Mouse (Mus musculus) activated CD4-positive, CD25-positive, alpha-beta regulatory T cell, adult 9 weeks (primary cell): Measurements from ENCODE around the gene Olfr547. TPM values are rescaled to one million over a fixed set of nuclear protein-coding genes. Genes with fewer than 3 reads are reported as not detected.

Experiments used
- polyA plus RNA-seq: library from polyadenylated mRNA; unstranded; fragments of 100-300 nt; shearing (Covaris generic); gene quantifications from one replicate; pipeline ENCODE4 v1.2.1, GENCODE M21; 2017

The Olfr547 gene
- polyA plus RNA-seq = not detected

DNA sequence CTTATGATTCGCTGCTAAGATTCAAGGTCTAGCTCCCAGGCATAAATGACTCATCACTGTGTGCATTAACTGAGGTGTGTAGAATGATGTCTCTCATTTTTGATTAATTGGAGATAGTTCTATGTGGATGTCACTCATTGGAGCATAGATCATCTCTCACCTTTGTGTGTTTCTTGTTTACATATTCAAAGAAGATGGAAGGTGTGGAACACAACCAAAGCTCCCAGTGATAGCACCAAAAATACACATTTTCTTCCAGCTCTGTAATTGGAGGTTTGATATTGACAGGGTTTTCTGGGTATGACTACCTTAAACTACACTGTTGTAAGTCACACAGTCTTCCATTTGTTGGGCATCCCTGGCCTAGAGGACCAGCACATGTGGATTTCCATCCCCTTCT lies at the start of gene Olfr547:
Gene Olfr547, plus strand, starts transcription at position 301 of the 400 bp plus-strand sequence.

DNA sequence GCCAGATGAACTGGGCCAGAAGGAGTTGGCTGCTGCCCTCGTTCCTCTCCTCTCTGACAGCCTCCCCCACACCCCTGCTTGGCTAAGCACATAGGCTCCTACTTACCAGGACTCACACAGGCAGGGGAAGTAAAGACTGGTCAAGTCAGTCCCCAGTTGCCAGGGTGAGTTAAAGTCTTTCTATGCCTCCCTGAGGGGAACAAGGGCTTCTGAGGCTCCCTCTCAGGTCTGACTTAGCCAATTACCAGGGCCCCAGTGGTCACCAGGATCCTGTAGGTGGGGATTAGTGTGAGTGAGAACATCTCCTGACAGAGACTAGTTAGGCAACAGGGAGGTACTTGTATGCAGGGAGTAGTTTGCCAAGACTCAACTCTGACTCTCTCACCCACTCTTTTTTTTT lies 46.4 kb upstream of the Olfr547 start, which contains the start of gene Olfr544:
Gene Olfr544, minus strand, starts transcription at position 153 of the 400 bp plus-strand sequence.

DNA sequence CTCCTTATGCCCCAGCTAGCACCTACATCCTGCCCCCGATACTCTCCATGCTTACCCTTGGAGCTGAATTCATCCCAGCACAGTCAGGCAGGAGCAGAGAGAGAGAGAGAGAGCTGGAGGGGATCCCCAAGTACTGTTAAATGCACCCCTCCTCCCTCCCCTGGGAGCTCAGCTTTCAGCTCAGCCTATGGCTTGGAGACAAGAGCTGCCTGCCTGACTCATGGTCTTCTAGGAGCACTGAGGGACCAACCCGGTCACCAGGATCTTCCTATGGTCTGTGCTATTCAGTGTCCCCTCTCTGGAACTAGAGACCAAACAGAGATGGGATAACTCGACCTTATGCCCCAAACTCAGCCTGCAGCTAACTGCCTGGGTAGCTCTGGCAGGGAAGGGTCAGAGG lies 35.1 kb upstream of the Olfr547 start, which contains the start of gene Olfr545:
Gene Olfr545, minus strand, starts transcription at position 101 of the 400 bp plus-strand sequence.

DNA sequence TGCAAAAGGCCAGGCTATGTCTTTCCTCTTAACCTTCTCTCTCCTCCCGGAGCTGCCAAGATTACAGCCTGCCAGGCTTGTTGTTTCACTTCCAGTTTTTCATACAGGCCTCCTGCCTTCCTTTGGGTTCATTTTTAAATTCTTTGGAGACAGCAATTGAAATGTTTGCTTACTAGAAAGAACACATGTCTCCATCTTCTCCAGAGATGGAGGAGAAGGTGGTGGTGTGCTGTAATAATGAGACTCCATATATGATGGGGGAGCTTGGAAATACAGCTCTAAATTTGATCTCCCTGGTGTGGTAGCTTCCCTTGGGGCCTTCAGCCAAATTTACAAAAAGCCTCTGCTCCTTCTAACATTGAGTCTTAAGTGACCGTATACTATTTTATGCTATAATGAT lies 6.0 kb downstream of the Olfr547 start, which contains the start of gene Olfr548-ps1:
Gene Olfr548-ps1, plus strand, starts transcription at position 301 of the 400 bp plus-strand sequence.

DNA sequence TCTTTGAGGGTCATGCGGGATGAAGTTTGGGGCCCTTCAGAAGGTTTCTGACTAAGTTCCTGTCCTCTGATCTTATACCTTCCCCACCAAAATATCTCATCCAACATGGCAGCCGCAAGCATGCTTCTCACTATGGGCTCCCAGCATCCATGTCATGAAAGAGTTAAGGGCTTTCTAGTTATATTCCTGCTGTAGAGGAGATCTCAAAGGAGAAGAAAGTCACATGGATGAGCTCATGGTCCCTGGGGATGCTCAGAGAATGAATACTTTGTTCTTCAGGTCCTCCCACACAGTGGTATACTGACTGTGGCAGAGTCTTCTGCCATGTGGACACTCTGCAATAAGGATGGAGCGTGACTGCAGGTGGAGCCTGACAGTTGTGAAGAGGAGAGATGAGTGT lies 15.0 kb downstream of the Olfr547 start, which contains the start of gene Olfr549:
Gene Olfr549, plus strand, starts transcription at position 301 of the 400 bp plus-strand sequence.

DNA sequence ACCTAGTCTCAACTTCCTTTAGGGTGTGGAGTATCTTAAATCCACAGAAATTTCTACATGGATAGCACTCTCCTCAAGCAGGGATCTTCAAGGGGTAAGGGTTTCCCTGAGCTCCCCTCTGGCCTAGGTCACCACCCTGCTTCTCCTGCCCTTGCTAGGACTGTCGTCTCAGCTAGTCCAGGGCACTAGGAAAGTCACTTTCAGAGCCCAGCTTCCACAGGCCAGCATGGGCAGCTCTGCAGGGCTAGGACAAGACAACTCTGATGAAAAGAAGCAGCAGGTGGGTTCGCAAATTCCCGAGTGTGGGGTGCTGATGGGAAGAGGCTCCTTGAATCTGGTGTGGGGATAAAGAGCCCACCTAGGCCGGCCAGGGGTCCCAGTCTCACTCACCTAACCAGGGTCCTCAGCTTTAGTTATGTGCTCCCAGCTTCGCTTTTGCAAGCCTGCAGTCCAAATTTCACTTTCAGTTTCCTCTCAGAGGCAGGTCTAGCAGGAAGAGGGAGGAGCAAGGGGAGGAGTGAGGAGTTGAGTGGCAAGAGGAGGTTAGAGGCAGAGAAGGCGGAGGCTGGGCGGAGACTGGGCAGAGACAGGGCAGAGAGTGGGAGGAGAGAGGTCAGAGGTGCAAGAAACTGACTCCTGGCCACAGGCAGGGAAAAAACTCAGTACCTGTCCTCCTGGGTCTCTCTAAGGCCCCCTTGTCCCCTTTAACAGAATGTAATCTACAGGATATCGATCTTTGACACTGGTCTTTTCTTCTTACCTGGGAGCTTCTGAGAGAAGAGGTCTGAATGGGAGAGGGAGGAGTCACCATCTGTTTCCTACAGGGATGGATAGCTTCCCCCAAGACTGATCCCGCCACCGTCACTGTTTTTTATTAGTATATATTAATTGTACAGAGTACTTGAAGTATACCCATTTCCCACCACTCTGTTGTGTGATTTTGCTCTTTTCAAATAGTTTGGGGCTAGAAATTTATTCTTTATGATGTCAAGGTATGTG lies 30.7 kb downstream of the Olfr547 start, which contains the start of gene Trim21:
Gene Trim21, minus strand, starts transcription at position 488 of the 999 bp plus-strand sequence.

DNA sequence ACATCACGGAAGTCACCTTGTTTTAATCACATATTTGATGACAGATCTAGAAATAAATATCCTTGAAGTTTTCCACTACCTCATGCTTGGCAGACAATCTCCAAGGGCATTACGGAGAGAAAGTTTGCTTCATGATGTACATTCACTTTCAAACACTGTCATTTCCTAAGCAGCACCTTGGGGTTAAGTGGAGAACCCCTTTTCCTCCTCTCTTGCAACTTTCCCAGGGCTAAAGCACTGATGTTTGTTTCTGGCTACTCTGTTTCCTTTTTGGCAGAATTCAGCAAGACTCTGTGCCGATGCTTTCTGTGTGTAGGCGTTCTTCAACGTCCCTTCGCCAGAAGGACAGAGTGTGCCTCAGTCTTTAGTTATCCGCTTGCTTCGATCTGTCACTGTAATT lies 36.6 kb downstream of the Olfr547 start, which contains the start of gene Olfr550:
Gene Olfr550, plus strand, starts transcription at position 301 of the 400 bp plus-strand sequence.

Other genes with a start within 250 kb of the Olfr547 start
- 54.6 TPM for gene Rrm1, start 93.1 kb upstream of the Olfr547 start, polyA plus RNA-seq
- gene Olfr543, start 53.1 kb upstream of the Olfr547 start, polyA plus RNA-seq = not detected
- gene Olfr544, start 46.4 kb upstream of the Olfr547 start, polyA plus RNA-seq = not detected
- gene Olfr545, start 35.2 kb upstream of the Olfr547 start, polyA plus RNA-seq = 0.09 TPM
- gene Olfr548-ps1, start 6.1 kb downstream of the Olfr547 start, polyA plus RNA-seq = not detected
- not detected for gene Olfr549, start 15.1 kb downstream of the Olfr547 start, polyA plus RNA-seq
- 116 TPM for gene Trim21, start 30.7 kb downstream of the Olfr547 start, polyA plus RNA-seq
- not detected for gene Olfr550, start 36.7 kb downstream of the Olfr547 start, polyA plus RNA-seq
- not detected for gene Olfr551, start 57.1 kb downstream of the Olfr547 start, polyA plus RNA-seq
- not detected for gene Olfr552, start 63.0 kb downstream of the Olfr547 start, polyA plus RNA-seq
- not detected for gene Olfr553, start 83.5 kb downstream of the Olfr547 start, polyA plus RNA-seq
- not detected for gene Olfr554, start 103.7 kb downstream of the Olfr547 start, polyA plus RNA-seq
- gene Olfr555, start 124.1 kb downstream of the Olfr547 start, polyA plus RNA-seq = not detected
- gene Olfr556, start 130.2 kb downstream of the Olfr547 start, polyA plus RNA-seq = not detected
- 17.4 TPM for gene Trim68, start 152.6 kb downstream of the Olfr547 start, polyA plus RNA-seq
- not detected for gene Olfr557, start 161.2 kb downstream of the Olfr547 start, polyA plus RNA-seq
- gene Olfr558, start 167.5 kb downstream of the Olfr547 start, polyA plus RNA-seq = not detected
- gene Olfr33, start 184.3 kb downstream of the Olfr547 start, polyA plus RNA-seq = not detected
- gene Olfr559, start 192.7 kb downstream of the Olfr547 start, polyA plus RNA-seq = not detected
- gene Olfr560, start 224.6 kb downstream of the Olfr547 start, polyA plus RNA-seq = not detected
- not detected for gene Olfr78, start 224.7 kb downstream of the Olfr547 start, polyA plus RNA-seq
- gene Olfr561, start 236.5 kb downstream of the Olfr547 start, polyA plus RNA-seq = not detected